In genomic region chr6:136520361-136520760, GRCm38 (mm10) we compare ENCODE assay signal across 9 mouse cellular contexts. TPM values are rescaled to one million over a fixed set of nuclear protein-coding genes. Genes with fewer than 3 reads are reported as not detected.
DNase-seq lines count a peak whose midpoint lies in the region; ATAC-seq and TF ChIP-seq lines count a peak whose summit lies in the region.
"Had no signal": no experiment of that assay in that cellular context is flagged by ENCODE, and none has a peak within 500 bp of the region (broad histone marks: within the 10 kb centered on the region; RNA-seq: fewer than 3 reads in every experiment).

No protein-coding gene starts in this region.

- peak overlapping the region; percentile 93 for H3K4me3 ChIP-seq in erythroblast, embryonic 14.5 days (replicated peaks)
- peak overlapping the region; percentile 20 for H3K4me3 ChIP-seq in lung, embryonic 14.5 days (ENCODE audit: low read depth, low read length)
- H3K4me3 ChIP-seq in limb, embryonic 10.5 days, result peak overlapping the region; percentile 67; the same call in 1 of the 2 replicates
- H3K4me3 ChIP-seq in neural tube, embryonic 14.5 days (ENCODE audit: low read depth, low read length), result no peak overlapping the region; the same call in 1 of the 2 replicates

- WGBS in lung, embryonic 14.5 days, result 77% methylated on average over 2 of the region's 2 CpGs
- 87% methylated on average over 2 of the region's 2 CpGs for WGBS in limb, embryonic 10.5 days
- WGBS in neural tube, embryonic 14.5 days, result 72% methylated on average over 2 of the region's 2 CpGs

- peaks cover 57% of the 10 kb centered on the region for H3K4me1 ChIP-seq in erythroblast, embryonic 14.5 days (ENCODE audit: control insufficient read depth)
- peaks cover 7% of the 10 kb centered on the region; the same call in 1 of the 2 replicates for H3K4me1 ChIP-seq in lung, embryonic 14.5 days (ENCODE audit: insufficient read depth)
- H3K4me1 ChIP-seq in limb, embryonic 10.5 days, result 0 out of 2 replicates have a peak, but pooled peaks cover 4% of the 10 kb centered on the region
- H3K4me1 ChIP-seq in neural tube, embryonic 14.5 days (ENCODE audit: control insufficient read depth, insufficient read depth, low read length), result no peaks in the 10 kb centered on the region

- ATAC-seq in erythroblast, adult 5-6 weeks (replicated peaks; ENCODE audit: low FRiP score, poor library complexity, severe bottlenecking), result no peak
- ATAC-seq in lung, embryonic 14.5 days (ENCODE audit: insufficient read depth), result no peak
- no peak for ATAC-seq in neural tube, embryonic 14.5 days (ENCODE audit: low read depth)
- ATAC-seq in activated CD4-positive, CD25-positive, alpha-beta regulatory T cell, adult 4 months, result no peak

- no peaks in the 10 kb centered on the region for H3K9me3 ChIP-seq in erythroblast, embryonic 14.5 days (ENCODE audit: control insufficient read depth, low read length)
- H3K9me3 ChIP-seq in lung, embryonic 14.5 days (ENCODE audit: low read depth, low read length), result no peaks in the 10 kb centered on the region
- no peaks in the 10 kb centered on the region for H3K9me3 ChIP-seq in limb, embryonic 10.5 days (replicated peaks)
- no peaks in the 10 kb centered on the region for H3K9me3 ChIP-seq in neural tube, embryonic 14.5 days (ENCODE audit: control insufficient read depth, low read length)

- peaks cover 36% of the 10 kb centered on the region for H3K36me3 ChIP-seq in erythroblast, embryonic 14.5 days (ENCODE audit: control insufficient read depth)
- peaks cover 17% of the 10 kb centered on the region for H3K36me3 ChIP-seq in lung, embryonic 14.5 days (ENCODE audit: insufficient read depth)
- H3K36me3 ChIP-seq in limb, embryonic 10.5 days, result peaks cover 40% of the 10 kb centered on the region
- H3K36me3 ChIP-seq in neural tube, embryonic 14.5 days (ENCODE audit: control insufficient read depth, insufficient read depth, low read length), result no peaks in the 10 kb centered on the region

- no peaks in the 10 kb centered on the region for H3K27me3 ChIP-seq in erythroblast, embryonic 14.5 days (ENCODE audit: control insufficient read depth)
- H3K27me3 ChIP-seq in lung, embryonic 14.5 days (ENCODE audit: insufficient read depth, low read length), result no peaks in the 10 kb centered on the region
- no peaks in the 10 kb centered on the region for H3K27me3 ChIP-seq in limb, embryonic 10.5 days (ENCODE audit: low read depth, poor library complexity, severe bottlenecking)
- no peaks in the 10 kb centered on the region for H3K27me3 ChIP-seq in neural tube, embryonic 14.5 days (ENCODE audit: control insufficient read depth, insufficient read depth, low read length)

- H3K4me2 ChIP-seq in lung, embryonic 14.5 days, result peak overlapping the region; percentile 51
- H3K4me2 ChIP-seq in neural tube, embryonic 14.5 days (ENCODE audit: low read depth, low read length), result peak overlapping the region; percentile 35

- no peak for DNase-seq in lung, embryonic 14.5 days
- no peak for DNase-seq in lung, adult 18-20 months
- DNase-seq in limb, embryonic 10.5 days (ENCODE audit: low spot score), result no peak
- DNase-seq in thymus, postnatal 36 days, result no peak
- DNase-seq: kidney, postnatal 4 days had no signal

- no peak overlapping the region for H3K9ac ChIP-seq in lung, embryonic 14.5 days
- no peak overlapping the region for H3K9ac ChIP-seq in neural tube, embryonic 14.5 days (replicated peaks; ENCODE audit: low read depth, low read length)

- no peak overlapping the region for H3K27ac ChIP-seq in lung, embryonic 14.5 days (ENCODE audit: low read depth)
- H3K27ac ChIP-seq in limb, embryonic 10.5 days, result no peak overlapping the region
- H3K27ac ChIP-seq in neural tube, embryonic 14.5 days (ENCODE audit: low read depth, low read length), result no peak overlapping the region

- TF ChIP-seq CTCF in lung, embryonic 14.5 days (IDR thresholded peaks at IDR 0.05; ENCODE audit: low read depth), result no peak

RNA-seq across cellular contexts. Expression of gene Atf7ip, which starts 14.4 kb away (rescaled TPM):
- 3.8 and 4.7 TPM in 2 replicates for polyA plus RNA-seq in erythroblast, embryonic 14.5 days (2012)
- total RNA-seq in erythroblast, adult 5-6 weeks (2015; ENCODE audit: low replicate concordance), result 153 and 185 TPM in 2 replicates
- total RNA-seq in erythroblast, adult 5-6 weeks (2017; ENCODE audit: low replicate concordance), result 205 and 233 TPM in 2 replicates
- polyA plus RNA-seq in lung, embryonic 14.5 days (2014; fragmentation: Nextera tagmentation; extraction: Ambion mirVana), result 48.3 and 56.1 TPM in 2 replicates
- polyA plus RNA-seq in limb, embryonic 10.5 days (2016; fragmentation: Nextera tagmentation; extraction: Ambion mirVana), result 40.0 and 49.9 TPM in 2 replicates
- polyA plus RNA-seq in neural tube, embryonic 14.5 days (2014; fragmentation: Nextera tagmentation; extraction: Ambion mirVana), result 49.2 and 59.5 TPM in 2 replicates
- 10 to 100 TPM; 72.8 to 79.5 TPM for polyA plus RNA-seq in activated CD4-positive, CD25-positive, alpha-beta regulatory T cell, adult 4 months (2017; shearing (Covaris generic))
